Mouse (Mus musculus): ENCODE results near the gene Tmem234.

Tmem234 gene

DNA sequence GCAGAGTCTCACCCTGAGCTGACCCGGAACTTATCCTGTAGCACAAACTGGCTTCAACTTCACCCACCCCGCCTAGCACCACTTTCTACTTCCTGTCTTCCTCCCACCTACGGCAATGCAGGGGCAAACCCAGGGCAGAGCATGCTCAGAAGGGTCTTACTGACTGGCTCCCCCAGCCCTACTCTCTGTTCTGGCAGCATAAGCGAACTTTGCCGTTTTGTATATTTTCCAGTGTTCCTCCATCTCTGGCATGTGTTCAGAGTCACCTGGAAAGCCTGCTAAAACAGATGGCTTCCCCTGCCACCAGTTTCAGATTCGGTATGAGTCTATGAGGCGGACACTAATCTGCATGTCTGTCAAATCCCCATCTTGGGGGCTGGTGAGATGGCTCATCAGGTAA, 20.1 kb upstream of the Tmem234 start:
- no peak for DNase-seq

DNA sequence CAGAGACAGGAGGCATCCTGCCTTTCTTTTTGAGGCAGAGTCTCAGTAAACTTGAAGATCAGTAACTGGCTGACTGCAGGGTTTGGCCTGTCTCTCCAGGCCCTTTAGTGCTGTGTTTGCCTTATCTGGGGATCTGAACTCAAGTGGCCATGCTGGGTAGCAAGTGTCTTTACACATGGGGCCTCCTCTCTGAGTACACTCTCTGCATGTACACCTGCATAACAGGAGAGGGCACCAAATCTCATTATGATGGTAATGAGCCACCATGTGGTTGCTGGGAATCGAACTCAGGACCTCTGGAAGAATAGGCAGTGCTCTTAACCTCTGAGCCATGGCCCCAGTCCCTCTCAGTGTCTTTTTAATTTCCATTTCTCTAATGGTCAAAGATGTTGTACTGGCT, 18.2 kb upstream of the Tmem234 start:
- DNase-seq = no peak

DNA sequence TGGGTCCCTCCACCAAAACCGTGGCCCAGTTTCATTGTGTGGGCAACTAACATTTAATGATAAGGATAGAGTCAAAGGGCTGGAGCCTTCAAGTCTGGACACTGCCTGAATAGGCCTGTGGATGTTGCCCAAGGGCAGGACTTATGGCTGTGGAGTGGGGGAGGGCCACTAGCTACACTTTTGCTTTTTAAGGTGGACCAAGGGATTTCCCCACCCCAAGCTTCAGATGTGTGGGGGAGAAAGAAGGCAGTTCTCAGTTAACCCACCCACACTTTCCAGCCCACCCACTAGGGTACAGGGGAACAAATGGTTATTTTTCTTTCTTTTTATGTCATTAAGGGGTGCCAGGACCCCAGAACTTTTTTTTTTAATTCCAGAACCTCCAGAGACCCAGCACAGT, 16.1 kb upstream of the Tmem234 start:
- DNase-seq = peak; percentile 30

DNA sequence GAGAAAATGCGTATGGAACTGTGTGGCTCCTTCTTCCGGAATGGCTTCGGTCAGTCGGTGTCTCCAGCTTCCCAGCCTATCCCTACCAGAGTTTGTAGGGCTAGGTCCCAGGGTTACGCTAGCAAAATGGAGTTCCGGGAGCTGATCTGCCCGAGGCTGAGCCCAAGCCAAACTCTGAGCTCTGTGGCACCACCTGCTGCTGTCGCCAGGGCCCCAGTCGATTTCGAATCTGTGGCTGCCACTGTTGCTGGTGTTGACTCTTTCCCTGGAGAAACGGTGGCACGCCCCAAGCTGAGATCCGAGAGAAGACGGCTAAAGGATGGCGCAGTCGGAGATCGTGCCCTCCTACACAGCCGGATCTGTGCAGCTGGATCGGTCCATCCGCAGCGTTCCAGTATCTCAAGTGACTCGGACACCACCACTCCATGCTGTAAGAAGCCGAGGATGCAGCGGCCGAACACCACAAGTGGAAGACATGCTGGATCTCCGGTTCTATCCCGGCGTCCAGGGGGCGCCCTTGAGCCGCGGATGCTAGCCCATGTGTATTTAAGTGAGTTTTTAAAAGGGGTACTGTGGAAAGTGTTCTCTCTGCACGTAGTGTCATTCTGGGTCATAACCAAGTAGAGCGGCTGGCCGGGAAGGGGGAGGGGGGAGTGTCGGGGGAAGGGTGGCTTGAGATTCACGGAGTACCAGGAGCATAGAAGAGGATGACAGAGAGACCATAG, 15.4 kb upstream of the Tmem234 start:
- peak; percentile 90 for DNase-seq

DNA sequence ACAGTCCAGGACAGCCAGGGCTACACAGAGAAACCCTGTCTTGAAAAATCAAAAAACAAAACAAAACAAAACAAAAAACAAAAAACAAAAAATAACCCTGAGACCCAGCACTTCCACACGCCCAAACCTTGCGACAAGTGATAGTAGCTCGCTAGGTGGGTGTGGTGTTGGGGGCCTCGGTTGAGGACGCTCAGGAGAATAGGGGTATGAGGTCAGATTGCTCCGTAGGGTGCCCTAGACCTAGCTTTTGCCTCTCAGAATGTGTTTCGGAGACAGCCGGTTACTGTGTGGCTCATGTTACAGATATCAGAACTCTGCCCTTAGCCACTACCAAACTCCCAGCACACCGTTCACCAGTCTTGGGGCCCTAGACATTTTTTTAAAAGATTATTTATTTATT, 14.7 kb upstream of the Tmem234 start:
- DNase-seq = no peak

DNA sequence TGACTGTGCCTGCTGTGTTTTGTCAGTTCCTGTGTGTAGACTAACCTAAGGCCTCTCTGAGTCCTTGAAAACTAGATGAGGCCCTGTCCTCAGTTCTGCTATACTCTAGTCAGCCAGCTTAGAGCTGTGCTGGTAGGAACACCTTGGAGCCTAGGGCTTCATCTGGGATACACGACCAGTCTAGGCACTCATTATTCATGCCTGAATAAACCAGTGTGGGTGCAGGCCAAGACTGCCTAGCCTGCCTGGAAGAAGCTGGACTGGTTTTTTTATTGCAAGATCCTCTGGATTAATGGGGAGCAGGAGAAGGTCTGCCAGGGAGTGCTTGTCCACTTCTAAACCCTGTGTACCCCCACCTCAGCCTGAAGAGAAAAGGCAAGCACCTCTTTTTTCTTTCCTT, 13.5 kb upstream of the Tmem234 start:
- DNase-seq = no peak

DNA sequence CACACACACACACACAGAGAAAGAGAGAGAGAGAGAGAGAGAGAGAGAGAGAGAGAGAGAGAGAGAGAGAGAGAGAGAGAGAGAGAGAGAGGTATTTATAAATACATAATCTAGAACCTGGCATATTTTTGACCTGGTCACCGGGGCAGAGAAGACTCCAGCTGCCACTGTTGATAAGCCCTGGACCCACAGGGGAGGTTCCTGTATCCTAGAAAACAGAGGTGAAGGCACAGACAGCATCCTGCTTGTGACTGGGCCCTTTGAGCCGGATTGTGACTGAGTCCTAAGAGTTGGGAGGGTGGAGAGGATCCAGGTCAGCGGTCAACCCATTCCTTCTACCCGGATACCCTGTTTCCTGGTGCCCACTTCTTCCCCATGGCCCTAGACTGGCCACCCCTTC, 11.6 kb upstream of the Tmem234 start:
- DNase-seq = no peak

DNA sequence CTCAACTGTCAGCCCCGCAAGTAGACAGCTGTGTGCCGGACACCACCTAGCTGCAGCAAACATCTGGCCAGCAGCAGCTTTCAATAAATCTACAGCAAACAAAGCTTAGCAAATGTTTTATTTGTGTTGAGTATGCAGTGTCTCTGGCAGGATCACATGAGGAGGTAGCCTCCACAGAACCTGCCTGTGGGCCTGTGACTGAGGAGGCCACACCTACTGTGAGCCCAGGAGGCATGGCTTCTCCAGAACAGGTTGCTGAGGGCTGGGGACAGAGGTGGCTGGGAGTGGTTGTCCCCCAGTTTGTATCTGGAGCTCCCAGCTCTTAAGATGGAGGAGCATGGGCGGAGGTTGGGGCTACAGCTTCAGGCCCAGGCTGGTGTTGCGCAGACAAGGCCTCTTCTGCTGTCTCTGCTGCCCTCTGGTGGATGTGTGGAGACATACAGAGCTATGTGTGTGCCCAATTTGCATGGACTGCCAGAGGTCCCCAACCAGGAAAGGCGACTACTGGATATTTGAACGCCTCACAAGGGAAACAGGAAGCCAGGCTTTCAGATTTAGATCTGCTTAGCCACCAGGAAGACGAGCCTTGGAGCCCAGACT, 8.1 kb downstream of the Tmem234 start:
- DNase-seq = peak; percentile 90

DNA sequence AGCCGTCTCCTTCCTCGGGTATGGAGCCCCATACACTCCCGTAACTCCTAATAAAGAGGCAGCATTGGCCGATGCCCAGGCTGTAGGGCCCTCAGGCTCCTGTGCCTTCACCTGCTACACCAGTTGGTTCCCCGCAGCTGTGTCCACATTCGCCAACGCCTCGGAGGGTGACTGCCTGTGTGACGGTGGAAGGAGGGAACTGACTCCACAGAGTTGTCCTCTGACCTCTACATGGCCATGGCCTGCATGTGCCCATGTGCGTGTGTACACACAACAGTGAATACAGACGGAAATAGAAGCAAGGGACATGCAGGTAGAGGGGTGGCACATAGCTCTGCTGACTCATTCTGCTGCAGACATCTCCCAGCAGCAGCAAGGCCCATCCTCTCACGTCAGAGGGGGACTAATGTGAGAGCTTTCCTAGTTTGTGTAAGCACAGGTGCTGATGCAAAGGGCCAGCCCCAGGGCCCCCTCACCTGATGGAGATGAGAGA, 8.7 kb downstream of the Tmem234 start:
- no peak for DNase-seq

DNA sequence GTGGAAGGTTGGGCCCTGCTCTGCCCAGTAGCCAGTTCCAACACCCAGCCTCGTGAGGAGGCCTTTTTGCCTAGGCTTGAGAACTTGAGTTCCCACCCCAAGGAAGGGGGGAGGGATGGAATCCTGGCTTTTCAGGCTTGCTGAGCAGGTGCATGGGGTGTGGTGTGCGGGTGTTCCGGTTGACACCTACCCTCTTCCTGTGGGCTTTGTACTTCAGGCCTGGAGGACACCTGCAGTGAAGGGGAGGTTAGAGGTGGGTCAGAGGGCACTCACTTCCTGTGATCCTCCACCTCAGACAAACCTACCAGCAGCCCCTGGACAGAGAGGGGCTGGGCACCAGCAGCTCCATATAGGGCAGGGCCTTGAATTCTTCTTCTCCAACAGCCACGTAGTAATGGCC, 9.6 kb downstream of the Tmem234 start:
- DNase-seq = no peak

DNA sequence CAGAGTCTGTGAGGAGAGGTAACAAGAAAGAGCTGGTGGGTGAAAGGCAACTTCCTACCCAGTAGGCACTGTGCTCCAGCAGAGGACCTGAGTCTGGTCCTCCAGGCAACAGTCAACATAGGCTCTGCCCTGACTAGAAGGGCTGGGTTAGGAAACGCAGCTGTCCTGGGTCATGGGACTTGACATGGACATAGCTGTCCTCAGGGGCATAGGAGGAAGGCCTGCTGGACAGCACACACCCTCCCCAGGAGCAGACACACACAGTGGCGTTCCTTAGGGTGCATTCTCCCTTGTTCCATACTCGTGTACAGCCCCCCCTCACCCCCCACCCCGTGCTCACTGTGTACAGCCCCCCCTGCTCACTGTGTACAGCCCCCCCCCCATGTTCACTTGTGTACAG, 10.0 kb downstream of the Tmem234 start:
- no peak for DNase-seq

DNA sequence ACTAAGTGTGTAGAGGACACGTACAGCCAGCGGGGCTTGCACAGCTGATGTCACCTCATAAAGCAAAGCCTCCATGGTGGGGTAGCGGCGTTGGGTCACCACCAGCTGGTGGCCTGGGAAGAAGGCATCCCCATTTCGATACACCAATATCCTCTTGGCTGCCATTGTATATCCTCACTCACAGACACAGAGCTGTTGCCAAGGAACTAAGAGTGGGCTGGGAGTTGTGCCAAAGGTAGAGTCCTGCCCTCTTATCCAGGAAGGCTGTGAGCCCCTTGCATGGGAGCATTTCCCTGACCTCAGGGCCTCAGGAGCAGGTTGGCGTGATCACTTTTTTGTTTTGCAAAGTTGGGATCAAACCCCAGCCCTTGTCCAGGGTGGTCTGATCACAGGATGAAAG, 13.6 kb downstream of the Tmem234 start, which contains the start of gene Dcdc2b:
Gene Dcdc2b, minus strand, starts transcription at position 165 of the 400 bp plus-strand sequence.
- no peak for DNase-seq

DNA sequence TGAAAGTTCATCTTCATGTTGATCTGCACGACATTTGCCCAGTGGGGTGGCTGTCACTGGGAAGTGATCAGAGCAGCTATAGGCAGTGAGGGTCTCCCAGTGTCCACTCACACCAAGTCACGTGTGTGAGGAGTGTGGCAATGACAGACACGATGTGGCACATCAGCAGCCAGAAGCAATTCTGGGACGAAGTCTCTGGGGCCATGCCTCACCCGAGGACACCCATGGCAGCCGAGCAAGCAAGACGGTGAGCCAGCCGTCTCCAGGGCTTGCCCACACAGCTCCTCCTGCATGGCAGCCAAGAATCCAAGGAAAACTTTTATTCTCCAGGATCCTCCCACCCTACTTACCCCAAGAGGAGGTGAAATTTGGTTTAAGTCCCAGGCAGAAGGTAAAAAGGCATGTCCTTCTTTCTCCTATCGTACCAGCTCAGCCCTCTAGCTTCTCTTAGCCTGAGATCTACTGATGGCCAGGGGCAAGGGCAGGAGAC, 15.4 kb downstream of the Tmem234 start:
- DNase-seq = no peak

DNA sequence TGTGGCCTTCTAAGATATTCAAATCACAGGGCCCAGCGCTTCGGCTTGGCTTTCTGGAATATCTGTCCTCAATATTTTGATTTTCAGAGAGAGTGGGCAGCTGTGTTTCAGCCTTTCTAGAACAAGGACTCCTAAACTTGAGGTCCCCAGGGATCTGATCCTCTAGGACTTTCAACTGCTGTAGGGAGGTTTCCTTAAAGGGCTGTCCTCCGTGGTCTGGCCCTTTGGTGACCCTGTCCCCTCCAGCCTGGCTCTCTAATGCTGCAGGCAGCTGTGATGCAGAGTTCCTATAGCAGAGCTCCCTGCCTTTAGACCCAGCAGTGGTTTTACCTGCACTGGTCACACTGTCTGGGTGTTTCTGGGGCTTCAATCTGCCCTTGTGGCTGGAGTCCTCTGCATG, 16.2 kb downstream of the Tmem234 start:
- no peak for DNase-seq

DNA sequence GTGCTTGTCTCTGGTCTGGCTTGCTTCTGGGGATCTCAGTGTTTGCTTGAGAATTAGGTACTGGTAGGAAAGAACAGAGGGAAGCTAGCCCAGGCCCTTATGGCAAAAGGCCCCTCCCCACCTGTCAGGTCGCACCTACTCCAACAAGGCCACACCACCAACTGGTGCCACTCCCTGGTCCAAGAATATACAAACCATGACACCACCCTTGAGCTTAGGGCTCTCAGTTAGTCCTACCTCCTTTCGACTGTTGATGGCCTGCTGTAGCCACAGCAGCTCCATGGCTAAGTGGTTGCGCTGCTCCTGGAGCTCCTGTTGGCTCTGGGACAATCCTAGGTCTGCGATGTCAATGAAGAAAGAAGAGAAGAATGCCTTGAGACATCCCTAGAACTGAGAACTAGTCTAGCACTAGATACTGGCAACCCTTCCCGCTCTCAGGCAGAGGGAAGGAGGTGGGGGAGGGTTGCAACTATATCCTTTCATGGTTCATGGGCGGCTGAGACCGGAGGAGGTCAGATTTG, 16.7 kb downstream of the Tmem234 start:
- DNase-seq = no peak

DNA sequence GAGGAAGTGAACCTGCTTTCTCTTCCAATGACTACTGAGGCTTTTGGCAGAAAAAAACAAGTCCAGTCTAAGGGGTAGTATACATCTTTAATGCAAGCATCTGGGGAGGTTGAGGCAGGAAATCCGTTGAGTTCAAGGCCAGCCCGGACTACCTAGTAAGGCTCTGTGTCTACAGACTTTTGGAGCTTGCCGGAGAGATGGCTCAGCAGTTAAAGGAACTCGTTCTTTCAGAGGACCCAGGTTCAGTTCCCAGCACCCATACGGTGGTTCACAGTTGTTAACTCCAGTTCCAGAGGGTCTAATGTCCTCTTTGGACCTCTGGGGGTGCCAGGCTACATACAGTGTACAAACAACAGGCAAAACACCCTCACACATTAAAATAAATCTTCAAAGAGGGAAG, 17.6 kb downstream of the Tmem234 start:
- DNase-seq = no peak

DNA sequence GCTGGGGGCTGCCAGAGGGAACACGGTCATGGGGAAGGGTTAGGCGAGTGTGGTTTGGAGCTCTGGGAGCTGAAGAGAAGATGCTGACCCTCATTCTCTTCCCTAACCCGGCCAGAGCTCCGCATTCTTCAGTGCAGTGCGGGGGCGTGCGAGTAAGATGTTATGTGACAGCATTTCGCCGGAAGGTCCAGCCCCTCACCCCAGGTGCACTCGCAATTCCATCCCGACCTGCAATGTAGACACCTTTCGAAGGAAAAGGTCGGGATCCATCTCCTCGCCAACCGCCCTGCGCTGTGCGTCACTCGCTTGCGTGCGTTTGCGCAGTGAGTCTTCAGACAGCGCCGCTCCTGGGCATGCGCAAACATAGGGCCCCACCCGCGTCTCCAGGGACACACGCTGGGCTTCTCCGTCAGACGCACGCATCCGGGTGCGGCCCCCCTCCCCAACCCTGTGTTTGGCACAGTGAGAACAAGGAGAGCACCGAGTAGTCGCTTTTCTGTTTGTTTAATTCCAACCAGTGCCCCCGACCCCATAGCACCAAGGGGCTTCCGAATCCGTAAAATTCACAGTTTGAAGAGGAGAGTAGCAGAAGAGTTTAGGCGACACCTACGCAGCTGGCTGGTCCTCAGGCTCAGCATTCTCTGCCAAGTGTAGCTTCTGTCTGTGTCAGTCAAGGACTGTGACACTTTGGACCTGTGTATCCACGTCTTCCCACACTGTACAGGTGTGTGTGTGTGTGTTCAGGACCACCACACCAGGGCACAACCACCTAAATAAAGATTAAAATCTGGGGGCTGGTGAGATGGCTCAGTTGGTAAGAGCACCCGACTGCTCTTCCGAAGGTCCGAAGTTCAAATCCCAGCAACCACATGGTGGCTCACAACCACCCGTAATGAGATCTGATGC, 18.6 kb downstream of the Tmem234 start, which contains the start of gene Iqcc:
Gene Iqcc, minus strand, starts transcription at position 314 of the 906 bp plus-strand sequence.
- peak; percentile 96 for DNase-seq

DNA sequence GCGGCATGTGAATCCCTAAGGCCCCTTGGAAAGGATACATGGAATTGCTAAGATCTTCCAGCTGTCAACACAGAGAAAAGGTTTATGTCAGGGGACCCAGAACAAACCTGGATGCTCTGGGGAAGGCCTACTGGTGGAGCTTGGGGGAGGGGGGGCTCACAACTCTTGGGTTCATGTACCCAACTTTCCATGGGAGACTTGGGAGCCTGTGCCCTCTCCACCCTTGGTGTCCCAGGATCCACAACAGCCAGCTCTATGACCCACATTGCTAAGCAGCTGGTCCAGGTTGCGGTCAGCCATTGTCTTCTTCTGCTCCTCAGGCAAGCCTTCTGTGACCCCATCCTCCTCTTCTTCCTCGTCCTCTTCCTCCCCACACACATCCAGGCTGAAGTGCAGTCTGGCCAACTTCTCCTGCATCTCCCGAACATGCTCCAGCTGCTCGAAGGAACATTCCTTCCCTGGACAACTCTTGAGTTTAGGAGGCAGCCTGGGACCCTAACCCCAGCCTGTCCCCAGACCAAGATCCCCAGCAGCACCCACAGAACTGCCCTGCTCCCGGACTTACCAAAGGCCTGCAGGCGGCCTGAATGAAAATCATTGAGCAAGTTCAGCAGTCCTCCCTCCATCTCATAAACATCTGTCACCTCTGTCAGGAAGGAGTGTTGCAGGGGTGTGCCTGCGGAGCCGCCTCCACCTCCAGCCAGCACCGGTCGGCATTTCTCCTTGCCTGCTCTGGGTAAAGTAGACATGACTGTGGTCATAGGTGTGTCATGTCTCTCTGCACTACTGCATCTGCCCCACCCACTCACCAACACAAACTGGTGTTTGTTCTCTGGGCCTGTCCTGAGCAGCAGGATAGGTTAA, 20.2 kb downstream of the Tmem234 start:
- no peak for DNase-seq

DNA sequence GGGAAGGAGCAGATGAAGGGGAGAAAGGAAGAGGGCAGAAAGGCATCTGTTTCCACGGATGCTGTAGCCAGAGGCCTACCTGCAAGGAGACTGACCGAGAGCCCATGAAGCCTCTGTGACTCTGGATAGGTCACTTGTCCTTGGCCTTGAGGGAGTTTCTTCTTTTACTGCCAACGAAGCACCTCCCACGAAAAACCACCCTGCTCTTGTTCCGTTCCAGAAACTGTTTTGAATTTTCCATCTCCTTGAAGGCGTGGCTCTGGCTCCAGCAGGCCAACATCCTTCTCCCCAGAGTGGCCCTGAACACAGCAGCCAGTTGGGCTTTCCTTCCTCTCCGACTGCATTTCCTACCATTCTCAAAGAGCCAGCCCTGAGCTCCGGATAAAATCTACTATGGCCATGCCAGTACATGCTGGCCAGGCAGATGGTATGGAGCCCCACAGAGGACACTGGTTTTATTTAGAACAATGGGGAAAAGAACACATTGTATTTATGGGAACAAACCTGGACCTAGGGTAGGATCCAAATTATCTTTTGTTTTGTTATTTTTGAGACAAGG, 20.9 kb downstream of the Tmem234 start:
- no peak for DNase-seq

DNA sequence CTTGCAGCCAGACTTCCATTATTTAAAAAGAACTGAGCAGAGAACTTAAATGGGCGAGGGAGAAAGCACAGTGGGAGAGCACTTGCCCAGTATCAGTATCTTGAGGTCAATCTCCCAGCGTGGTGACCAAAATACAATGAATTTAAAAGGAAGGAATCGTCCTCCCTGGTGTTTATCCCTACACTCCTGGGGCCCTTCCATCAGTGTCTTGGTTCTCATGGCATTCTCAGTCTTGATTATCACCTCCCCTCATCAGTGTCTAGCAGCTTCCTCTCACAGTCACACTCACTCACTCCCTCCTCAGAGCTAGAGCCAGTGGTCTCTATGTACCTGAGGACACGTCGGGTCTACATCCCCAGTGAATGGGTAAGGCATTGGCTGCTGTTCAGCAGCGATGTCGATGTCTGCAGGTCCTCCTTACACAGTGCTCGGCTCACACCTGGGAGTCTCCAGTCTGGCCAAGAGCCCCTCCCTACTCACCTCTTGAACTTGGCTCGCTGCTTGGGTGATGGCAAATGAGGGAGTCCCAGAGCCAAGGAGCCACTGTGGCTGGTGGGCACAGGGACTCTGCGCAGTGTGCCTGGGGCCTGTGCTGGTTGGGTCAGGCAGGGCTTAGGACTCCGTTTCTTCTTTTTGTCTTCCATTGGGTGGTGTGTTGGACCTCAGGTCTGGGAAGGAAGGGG, 21.8 kb downstream of the Tmem234 start:
- no peak for DNase-seq
